ENCODE assay signal across 24 mouse cellular contexts in the genomic region with DNA sequence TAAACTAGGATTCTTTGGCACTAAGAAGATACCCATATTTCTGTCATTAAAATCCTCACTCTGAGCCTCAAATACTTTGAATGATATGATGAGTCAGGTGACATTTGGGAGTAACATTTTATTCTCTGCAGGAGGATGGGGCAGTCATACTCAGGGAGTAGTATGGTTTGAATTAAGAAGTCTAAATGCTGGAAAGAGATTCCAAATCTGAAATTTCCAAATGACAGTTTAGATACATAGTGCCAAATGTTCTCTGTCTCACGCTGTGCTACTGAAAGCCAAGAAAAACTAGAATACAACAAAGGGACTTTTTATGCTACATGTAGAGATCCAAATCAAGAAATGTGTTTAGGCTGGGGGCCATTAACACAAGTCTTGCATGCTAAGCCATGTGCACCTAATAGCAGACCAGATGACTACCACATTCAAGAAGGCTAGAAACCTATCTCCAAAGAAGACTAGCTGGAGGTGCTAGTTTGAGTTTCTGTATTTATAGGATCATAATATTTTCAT.
A peak's percentile ranks its signal among the peaks of the same experiment; 100 is the strongest.
DNase-seq lines count a peak whose midpoint lies in the region; ATAC-seq and TF ChIP-seq lines count a peak whose summit lies in the region.
"Had no signal": no experiment of that assay in that cellular context is flagged by ENCODE, and none has a peak within 500 bp of the region (broad histone marks: within the 10 kb centered on the region; RNA-seq: fewer than 3 reads in every experiment).

No protein-coding gene starts in this region.

- H3K27ac ChIP-seq in embryonic facial prominence, embryonic 14.5 days (replicated peaks; ENCODE audit: low read depth, low read length): no peak overlapping the region
- no peak overlapping the region for H3K27ac ChIP-seq in embryonic facial prominence, embryonic 10.5 days (replicated peaks)
- no peak overlapping the region for H3K27ac ChIP-seq in hindbrain, postnatal 0 days
- H3K27ac ChIP-seq in hindbrain, embryonic 10.5 days: no peak overlapping the region
- H3K27ac ChIP-seq in embryonic fibroblast, embryonic 13.5 days (ENCODE audit: insufficient read depth, low read length): peak overlapping the region; percentile 76
- H3K27ac ChIP-seq: heart, embryonic 15.5 days; hindbrain, embryonic 14.5 days had no signal

- peak; percentile 73 for DNase-seq in embryonic facial prominence, embryonic 14.5 days (ENCODE audit: low spot score)
- no peak for DNase-seq in embryonic facial prominence, embryonic 10.5 days (ENCODE audit: low spot score)
- DNase-seq in hindbrain, postnatal 0 days (ENCODE audit: low spot score): peak; percentile 2
- DNase-seq in hindbrain, embryonic 10.5 days (ENCODE audit: low spot score): no peak
- peak; percentile 28 for DNase-seq in brain, adult 2 months (ENCODE audit: low read depth, low spot score)
- no peak for DNase-seq in thymus, postnatal 0 days (ENCODE audit: low spot score)
- DNase-seq in gastrocnemius, postnatal 36 days: no peak
- DNase-seq: adrenal gland, adult 8-10 months; adrenal gland, postnatal 25 days; cerebellum, adult 11 months; cerebellum, adult 8-10 months; cerebellum, postnatal 36 days; embryo, embryonic 11 days; gastrocnemius, postnatal 14 days; heart, adult 18-20 months; heart, postnatal 10 days; heart, postnatal 36 days; kidney, adult 2 months had no signal

- H3K4me1 ChIP-seq in embryonic facial prominence, embryonic 14.5 days (ENCODE audit: control insufficient read depth, insufficient read depth, low read length): no peaks in the 10 kb centered on the region
- no peaks in the 10 kb centered on the region for H3K4me1 ChIP-seq in embryonic facial prominence, embryonic 10.5 days
- no peaks in the 10 kb centered on the region for H3K4me1 ChIP-seq in hindbrain, postnatal 0 days (ENCODE audit: insufficient read depth, low read length)
- H3K4me1 ChIP-seq in hindbrain, embryonic 10.5 days (replicated peaks): no peaks in the 10 kb centered on the region
- no peaks in the 10 kb centered on the region for H3K4me1 ChIP-seq in embryonic fibroblast, embryonic 13.5 days (ENCODE audit: control insufficient read depth, insufficient read depth, low read length)
- H3K4me1 ChIP-seq: heart, embryonic 12.5 days; heart, embryonic 15.5 days had no signal

- ATAC-seq in embryonic facial prominence, embryonic 14.5 days (ENCODE audit: low read depth): no peak
- no peak for ATAC-seq in hindbrain, postnatal 0 days
- ATAC-seq: activated CD4-positive, CD25-positive, alpha-beta regulatory T cell, adult 4 months; intestine, postnatal 0 days had no signal

- intact Hi-C loops in gastrocnemius, postnatal 36 days (cut with DNase I): no loop called here

- H3K4me3 ChIP-seq in embryonic facial prominence, embryonic 14.5 days (ENCODE audit: low read depth, low read length): no peak overlapping the region
- no peak overlapping the region for H3K4me3 ChIP-seq in embryonic facial prominence, embryonic 10.5 days
- no peak overlapping the region for H3K4me3 ChIP-seq in hindbrain, postnatal 0 days (ENCODE audit: low read length)
- H3K4me3 ChIP-seq in hindbrain, embryonic 10.5 days: no peak overlapping the region
- no peak overlapping the region for H3K4me3 ChIP-seq in embryonic fibroblast, embryonic 13.5 days (ENCODE audit: insufficient read depth, low read length)
- H3K4me3 ChIP-seq: heart, embryonic 12.5 days; heart, embryonic 15.5 days had no signal

- H3K9me3 ChIP-seq in embryonic facial prominence, embryonic 14.5 days (ENCODE audit: control insufficient read depth, low read length): no peaks in the 10 kb centered on the region
- H3K9me3 ChIP-seq in embryonic facial prominence, embryonic 10.5 days: no peaks in the 10 kb centered on the region
- H3K9me3 ChIP-seq in hindbrain, postnatal 0 days (ENCODE audit: low read length): no peaks in the 10 kb centered on the region
- H3K9me3 ChIP-seq in hindbrain, embryonic 10.5 days: no peaks in the 10 kb centered on the region
- H3K9me3 ChIP-seq: heart, embryonic 12.5 days; heart, embryonic 15.5 days had no signal

- no peak overlapping the region for H3K4me2 ChIP-seq in embryonic facial prominence, embryonic 14.5 days (ENCODE audit: low read depth, low read length)
- no peak overlapping the region for H3K4me2 ChIP-seq in hindbrain, postnatal 0 days (ENCODE audit: low read depth, low read length)
- H3K4me2 ChIP-seq: heart, embryonic 12.5 days; heart, embryonic 15.5 days; hindbrain, embryonic 14.5 days had no signal

- no peak for TF ChIP-seq CTCF in hindbrain, postnatal 0 days (IDR thresholded peaks at IDR 0.05; ENCODE audit: low read depth)
- no peak for TF ChIP-seq CTCF in embryonic fibroblast, embryonic 13.5 days (IDR thresholded peaks at IDR 0.05; ENCODE audit: borderline replicate concordance, insufficient read depth, low read length)

- 38% methylated on average over 1 of the region's 1 CpGs for WGBS in embryonic facial prominence, embryonic 14.5 days
- 85% methylated on average over 1 of the region's 1 CpGs for WGBS in embryonic facial prominence, embryonic 10.5 days
- WGBS in hindbrain, postnatal 0 days: 72% methylated on average over 1 of the region's 1 CpGs
- WGBS in hindbrain, embryonic 10.5 days: 91% methylated on average over 1 of the region's 1 CpGs

- no peak overlapping the region for H3K9ac ChIP-seq in embryonic facial prominence, embryonic 14.5 days (ENCODE audit: low read depth, low read length)
- no peak overlapping the region for H3K9ac ChIP-seq in hindbrain, postnatal 0 days (replicated peaks; ENCODE audit: low read length)
- H3K9ac ChIP-seq: heart, embryonic 12.5 days; heart, embryonic 15.5 days; hindbrain, embryonic 14.5 days had no signal

- H3K27me3 ChIP-seq in embryonic facial prominence, embryonic 14.5 days (replicated peaks; ENCODE audit: control insufficient read depth, insufficient read depth, low read length): no peaks in the 10 kb centered on the region
- H3K27me3 ChIP-seq in embryonic facial prominence, embryonic 10.5 days (replicated peaks; ENCODE audit: low read depth, poor library complexity, severe bottlenecking): no peaks in the 10 kb centered on the region
- no peaks in the 10 kb centered on the region for H3K27me3 ChIP-seq in hindbrain, postnatal 0 days (ENCODE audit: insufficient read depth, low read length)
- no peaks in the 10 kb centered on the region for H3K27me3 ChIP-seq in hindbrain, embryonic 10.5 days (ENCODE audit: insufficient read depth, poor library complexity, severe bottlenecking)
- H3K27me3 ChIP-seq: heart, embryonic 12.5 days; heart, embryonic 15.5 days had no signal

- no peaks in the 10 kb centered on the region for H3K36me3 ChIP-seq in embryonic facial prominence, embryonic 14.5 days (ENCODE audit: control insufficient read depth, insufficient read depth, low read length)
- H3K36me3 ChIP-seq in embryonic facial prominence, embryonic 10.5 days (replicated peaks): no peaks in the 10 kb centered on the region
- no peaks in the 10 kb centered on the region for H3K36me3 ChIP-seq in hindbrain, postnatal 0 days (ENCODE audit: insufficient read depth, low read length)
- no peaks in the 10 kb centered on the region for H3K36me3 ChIP-seq in hindbrain, embryonic 10.5 days
- H3K36me3 ChIP-seq: heart, embryonic 12.5 days; heart, embryonic 15.5 days had no signal

- TF ChIP-seq POLR2A in embryonic fibroblast, embryonic 13.5 days (IDR thresholded peaks at IDR 0.05; ENCODE audit: low read depth, low read length): no peak

Comparison
In these comparisons a context has a peak if more than half of its experiments do, and no peak if none do; other contexts are left out.
1. DNase-seq: peak in embryonic facial prominence, embryonic 14.5 days (single experiment), hindbrain, postnatal 0 days (single experiment) and brain, adult 2 months (single experiment); none in embryonic facial prominence, embryonic 10.5 days (single experiment), hindbrain, embryonic 10.5 days (single experiment), thymus, postnatal 0 days (single experiment) and gastrocnemius, postnatal 36 days (0 of 2).